Mouse (Mus musculus) kidney, postnatal 36 days (tissue): ENCODE measurements at regions not wholly inside any gene's neighbourhood (a gene's known extent, or its start where the extent isn't known, plus 50 kb on each side); places are given as distances from the start of the nearest gene placed in this dataset.

Experiments used
- DNase-seq, 2 experiments: peaks; one replicate each; pipeline ENCODE4 v3.0.0; 2021 to 2022; ENCODE audit warnings: mixed read lengths in 2 of 2

DNA sequence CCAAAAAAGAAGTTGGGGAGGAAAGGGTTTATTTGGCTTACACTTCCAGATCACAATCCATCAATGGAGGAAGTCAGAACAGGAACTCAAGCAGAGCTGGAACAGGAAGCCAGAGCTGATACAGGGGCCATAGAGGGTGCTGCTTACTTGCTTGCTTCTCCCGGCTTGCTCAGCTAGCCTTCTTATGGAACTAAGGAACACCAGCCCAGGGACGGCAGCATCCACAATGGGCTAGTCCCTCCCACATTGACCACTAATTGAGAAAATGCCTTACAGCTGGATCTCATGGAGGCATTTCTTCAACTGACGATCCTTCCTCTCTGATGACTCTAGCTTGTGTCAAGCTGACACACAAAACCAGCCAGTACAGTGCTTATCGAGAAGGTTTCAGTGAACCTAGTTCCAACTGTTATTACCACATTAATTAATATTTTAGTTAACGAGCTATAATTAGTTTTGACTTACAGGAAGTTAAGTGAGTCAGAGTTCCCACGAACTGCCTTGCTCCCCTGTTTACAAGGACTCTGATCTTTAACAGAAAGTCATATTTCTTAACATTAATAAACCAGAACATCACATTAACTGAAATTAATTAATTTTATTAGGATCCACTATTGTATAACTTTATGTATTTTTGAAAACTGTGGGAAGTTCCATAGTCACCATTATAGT, 158.2 kb downstream of the Calcrl start:
- peak; percentile 11 to 16 for DNase-seq

DNA sequence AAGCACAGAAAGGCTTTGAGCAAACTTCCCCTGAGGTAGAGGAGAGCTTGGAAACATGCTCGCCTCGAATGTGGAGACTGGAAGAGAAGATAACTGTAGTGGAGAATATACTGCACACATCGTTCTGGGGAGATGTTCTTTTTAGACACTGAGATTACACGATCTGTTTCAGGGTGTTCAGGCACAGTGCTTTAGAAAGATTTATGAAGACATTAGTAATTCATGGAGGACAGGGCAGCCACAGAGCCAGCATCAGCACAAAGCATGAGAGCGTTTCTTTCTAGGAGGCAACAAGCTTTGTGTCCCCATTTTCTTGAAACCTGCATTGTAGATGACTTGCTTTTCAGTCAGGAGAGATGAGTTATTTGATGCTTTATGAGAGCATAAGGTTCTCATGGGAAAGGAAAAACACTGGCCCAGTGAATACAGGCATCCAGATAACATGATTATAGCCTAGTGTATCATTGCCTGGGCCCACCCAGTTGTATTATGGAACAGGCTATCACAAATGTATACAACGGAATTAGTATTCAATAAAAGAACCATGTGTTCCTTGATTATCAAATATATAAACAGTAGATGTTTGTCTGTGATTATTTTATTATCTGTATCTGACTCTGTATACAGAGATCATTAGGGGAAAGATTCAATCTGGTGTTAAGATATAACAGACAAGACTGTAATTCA, 151.0 kb downstream of the Calcrl start:
- no peak for DNase-seq

DNA sequence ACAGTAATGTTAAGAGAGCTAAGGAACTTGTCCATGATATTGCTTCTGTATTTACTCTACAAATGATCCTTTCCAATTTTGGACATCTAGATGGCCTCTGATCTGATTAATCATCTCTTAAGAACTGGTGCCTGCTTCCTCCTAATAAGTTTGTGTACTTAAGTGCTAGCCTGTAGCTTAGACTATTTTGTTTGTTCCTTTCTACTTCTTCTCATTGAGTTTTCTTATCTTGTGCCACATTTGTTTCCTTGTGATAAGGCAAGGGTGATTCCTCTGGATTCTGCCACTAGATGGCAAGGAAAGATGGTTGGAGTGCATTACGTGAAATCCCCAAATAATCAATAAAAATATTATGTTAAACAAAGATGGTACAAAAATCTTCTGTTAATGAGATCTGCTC, 148.0 kb downstream of the Calcrl start:
- no peak for DNase-seq
